Mouse (Mus musculus) G1E (cell line): Measurements from ENCODE around the gene Gm3327. TPM values are rescaled to one million over a fixed set of nuclear protein-coding genes. Genes with fewer than 3 reads are reported as not detected.

Source experiments
- polyA plus RNA-seq: library from polyadenylated mRNA; stranded (reverse); fragments of >175 nt; gene quantifications from 2 replicates; pipeline ENCODE4 v1.2.3, GENCODE M21; 2012
- total RNA-seq, 2 experiments: library from RNA; stranded (forward) in 1 of 2; stranded (reverse) in 1 of 2; fragments of 200-1000 nt in 1 of 2; fragments of >200 nt in 1 of 2; fragmentation: Nextera tagmentation in 1 of 2; gene quantifications; 2 replicates each; pipeline ENCODE4 v1.2.3; 2014 to 2017

The Gm3327 gene
- total and polyA plus RNA-seq, 3 experiments = 0.16 TPM; not detected in 2

Other genes starting within 250 kb of the Gm3327 start
- not detected in 2 replicates for gene Ear1, start 248.3 kb upstream of the Gm3327 start, total RNA-seq (2014; fragmentation: Nextera tagmentation)
- gene Ear1, start 248.3 kb upstream of the Gm3327 start, total RNA-seq (2017) = 0.44 TPM in 1 of 2 replicates, not detected in the other
- gene Ear1, start 248.3 kb upstream of the Gm3327 start, polyA plus RNA-seq = not detected in 2 replicates
- gene Ear10, start 200.3 kb upstream of the Gm3327 start, total RNA-seq (2014; fragmentation: Nextera tagmentation) = not detected in 2 replicates
- not detected in 2 replicates for gene Ear10, start 200.3 kb upstream of the Gm3327 start, total RNA-seq (2017)
- gene Ear10, start 200.3 kb upstream of the Gm3327 start, polyA plus RNA-seq = not detected in 2 replicates
- gene Gm8113, start 198.5 kb upstream of the Gm3327 start, total RNA-seq (2014; fragmentation: Nextera tagmentation) = not detected in 2 replicates
- gene Gm8113, start 198.5 kb upstream of the Gm3327 start, total RNA-seq (2017) = 0.05 and 0.06 TPM in 2 replicates
- gene Gm8113, start 198.5 kb upstream of the Gm3327 start, polyA plus RNA-seq = not detected in 2 replicates
- not detected in 2 replicates for gene Ang5, start 166.8 kb upstream of the Gm3327 start, total RNA-seq (2014; fragmentation: Nextera tagmentation)
- 0.41 TPM in 1 of 2 replicates, not detected in the other for gene Ang5, start 166.8 kb upstream of the Gm3327 start, total RNA-seq (2017)
- gene Ang5, start 166.8 kb upstream of the Gm3327 start, polyA plus RNA-seq = not detected in 2 replicates
- not detected in 2 replicates for gene Ang6, start 121.6 kb upstream of the Gm3327 start, total RNA-seq (2014; fragmentation: Nextera tagmentation)
- gene Ang6, start 121.6 kb upstream of the Gm3327 start, total RNA-seq (2017) = 0.55 TPM in 1 of 2 replicates, not detected in the other
- not detected in 2 replicates for gene Ang6, start 121.6 kb upstream of the Gm3327 start, polyA plus RNA-seq
- not detected in 2 replicates for gene Ear2, start 21.2 kb upstream of the Gm3327 start, total RNA-seq (2014; fragmentation: Nextera tagmentation)
- gene Ear2, start 21.2 kb upstream of the Gm3327 start, total RNA-seq (2017) = 0.35 TPM in 1 of 2 replicates, not detected in the other
- gene Ear2, start 21.2 kb upstream of the Gm3327 start, polyA plus RNA-seq = not detected in 2 replicates
- not detected in 2 replicates for gene Gm8212, start 73.8 kb downstream of the Gm3327 start, total RNA-seq (2014; fragmentation: Nextera tagmentation)
- not detected in 2 replicates for gene Gm8212, start 73.8 kb downstream of the Gm3327 start, total RNA-seq (2017)
- gene Gm8212, start 73.8 kb downstream of the Gm3327 start, polyA plus RNA-seq = 0.03 TPM in 1 of 2 replicates, not detected in the other
- 3.3 and 4.9 TPM in 2 replicates for gene 4930503E14Rik, start 89.4 kb downstream of the Gm3327 start, total RNA-seq (2014; fragmentation: Nextera tagmentation)
- gene 4930503E14Rik, start 89.4 kb downstream of the Gm3327 start, total RNA-seq (2017) = 0.93 and 1.1 TPM in 2 replicates
- 0.17 TPM in 1 of 2 replicates, not detected in the other for gene 4930503E14Rik, start 89.4 kb downstream of the Gm3327 start, polyA plus RNA-seq
- gene Gm8220, start 161.7 kb downstream of the Gm3327 start, total RNA-seq (2014; fragmentation: Nextera tagmentation) = not detected in 2 replicates
- gene Gm8220, start 161.7 kb downstream of the Gm3327 start, total RNA-seq (2017) = 0.76 TPM in 1 of 2 replicates, not detected in the other
- not detected in 2 replicates for gene Gm8220, start 161.7 kb downstream of the Gm3327 start, polyA plus RNA-seq
- 0.90 and 2.2 TPM in 2 replicates for gene Gm5930, start 214.7 kb downstream of the Gm3327 start, total RNA-seq (2014; fragmentation: Nextera tagmentation)
- gene Gm5930, start 214.7 kb downstream of the Gm3327 start, total RNA-seq (2017) = 0.35 and 0.71 TPM in 2 replicates
- gene Gm5930, start 214.7 kb downstream of the Gm3327 start, polyA plus RNA-seq = not detected in 2 replicates
- not detected in 2 replicates for gene Gm8229, start 241.5 kb downstream of the Gm3327 start, total RNA-seq (2014; fragmentation: Nextera tagmentation)
- 0.11 and 0.17 TPM in 2 replicates for gene Gm8229, start 241.5 kb downstream of the Gm3327 start, total RNA-seq (2017)
- not detected in 2 replicates for gene Gm8229, start 241.5 kb downstream of the Gm3327 start, polyA plus RNA-seq